Mouse (Mus musculus) frontal cortex, postnatal 14 days (tissue): ENCODE data around the gene Slc39a13.
"Not testable (repeated sequence)": the region's sequence is repeated elsewhere in the genome, so short reads cannot be mapped to it uniquely, and the experiment has no call there.

Experiments
- DNase-seq, 2 experiments: peaks; one replicate each; pipeline ENCODE4 v3.0.0; 2022; ENCODE audit warnings: low spot score in 2 of 2

Gene Slc39a13

DNA sequence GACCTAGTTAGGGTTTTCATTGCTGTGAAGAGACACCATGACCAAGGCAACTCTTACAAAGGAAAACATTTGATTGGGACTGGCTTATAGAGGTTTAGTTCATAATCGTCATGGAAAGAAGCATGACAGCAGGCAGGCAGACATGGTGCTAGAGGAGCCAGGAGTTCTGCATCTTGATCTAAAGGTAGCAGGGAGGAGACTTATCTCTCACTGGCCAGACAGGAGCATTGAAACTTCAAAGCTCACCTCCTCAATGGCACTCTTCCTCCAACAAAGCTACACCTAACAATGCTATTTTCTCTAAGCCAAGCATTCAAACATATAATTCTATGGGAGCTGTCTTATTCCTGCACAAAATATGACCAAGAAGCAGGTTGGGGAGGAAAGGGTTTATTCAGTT lies 43.7 kb downstream of the Slc39a13 start:
- no peak for DNase-seq

DNA sequence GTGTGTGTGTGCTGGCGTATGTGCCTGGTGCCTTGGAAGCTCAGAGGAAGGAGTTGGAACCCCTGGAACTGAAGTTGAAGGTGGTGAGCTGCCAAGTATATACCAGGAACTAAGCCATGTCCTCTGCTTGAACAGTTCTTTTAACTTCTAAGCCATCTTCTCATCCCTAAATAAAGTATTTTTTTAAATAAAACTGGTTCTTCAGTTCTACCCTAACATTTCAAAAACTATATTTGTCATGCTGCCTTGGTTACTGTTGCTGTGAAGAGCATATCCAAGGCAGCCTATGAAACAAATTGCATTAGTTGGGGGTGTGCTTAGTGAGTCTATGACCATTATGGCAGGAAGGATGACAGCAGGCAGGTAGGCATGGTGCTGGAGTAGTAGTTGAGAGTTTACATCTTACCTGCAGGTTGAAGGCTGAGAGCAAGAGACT lies 45.1 kb downstream of the Slc39a13 start:
- peak in 1 of 2 experiments; percentile 15 for DNase-seq

DNA sequence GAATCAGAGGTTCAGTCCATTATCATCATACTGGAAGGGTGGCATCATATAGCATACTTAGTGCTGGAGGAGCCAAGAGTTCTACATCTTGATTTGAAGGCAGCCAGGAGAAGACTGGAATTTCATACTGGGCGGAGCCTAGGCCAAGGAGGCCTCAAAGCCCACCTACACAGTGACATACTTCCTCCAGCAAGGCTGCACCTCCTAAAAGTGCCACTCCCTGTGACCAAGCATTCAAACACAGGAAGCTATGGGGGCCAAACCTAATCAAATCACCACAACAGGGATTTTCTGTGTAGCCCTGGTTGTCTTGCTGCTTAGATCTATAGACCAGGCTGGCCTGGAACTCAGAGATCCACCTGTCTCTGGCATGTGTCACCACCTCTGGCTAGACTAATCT lies 46.3 kb downstream of the Slc39a13 start:
- DNase-seq, result no peak

DNA sequence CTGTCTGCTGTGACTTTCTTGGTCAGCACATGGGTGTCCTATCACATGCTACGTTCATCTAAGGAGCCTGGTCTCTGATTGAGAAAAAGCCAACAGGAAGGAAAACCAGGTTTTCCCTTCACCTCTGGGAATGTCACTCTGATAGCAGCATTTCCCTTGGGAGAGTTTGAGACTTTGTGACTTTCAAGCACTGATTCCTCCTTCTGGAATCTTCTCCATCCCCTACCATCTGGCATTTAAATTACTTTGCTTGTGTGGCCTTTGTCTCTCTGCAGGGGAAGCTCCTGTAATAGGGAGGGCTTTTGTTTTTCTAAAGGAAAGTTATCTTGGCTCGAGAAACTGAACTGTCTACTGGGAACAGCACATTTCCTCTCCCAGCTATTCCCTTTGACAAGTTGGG lies 47.1 kb downstream of the Slc39a13 start:
- DNase-seq, result no peak

DNA sequence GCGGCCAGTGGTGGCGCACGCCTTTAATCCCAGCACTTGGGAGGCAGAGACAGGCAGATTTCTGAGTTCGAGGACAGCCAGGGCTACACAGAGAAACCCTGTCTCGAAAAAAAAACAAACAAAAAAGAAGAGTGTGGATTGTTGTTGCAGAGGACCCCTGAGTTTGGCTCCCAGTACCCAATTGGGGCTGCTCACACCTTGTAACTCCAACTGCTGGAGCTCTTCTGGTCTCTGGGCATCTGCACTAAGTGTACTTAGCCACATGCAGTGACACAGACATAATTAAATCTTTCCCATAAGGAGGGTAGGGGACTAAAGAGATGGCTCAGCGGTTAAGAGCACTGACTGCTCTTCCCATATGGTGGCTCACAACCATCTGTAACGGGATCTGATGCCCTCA lies 48.0 kb downstream of the Slc39a13 start:
- DNase-seq, result not testable (repeated sequence)

DNA sequence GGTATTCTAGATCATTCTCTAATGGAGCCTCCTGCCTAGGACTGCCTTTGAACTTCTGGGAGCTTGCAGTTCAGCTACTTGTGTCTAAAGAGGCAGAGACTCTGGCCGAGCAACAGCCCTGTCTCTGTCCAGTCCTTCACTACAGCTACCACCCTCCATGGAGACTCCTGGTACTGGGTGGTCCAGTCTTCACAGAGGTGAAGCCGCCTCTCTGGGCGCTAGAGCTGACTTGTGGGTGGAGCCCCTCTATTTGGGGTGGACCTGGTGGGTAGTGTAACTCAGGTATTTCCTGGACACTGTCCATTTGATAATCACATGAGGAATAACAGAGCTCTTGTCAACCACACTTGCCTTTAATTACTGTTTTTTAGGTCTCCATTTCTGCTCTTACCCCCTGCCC lies 50.3 kb downstream of the Slc39a13 start:
- DNase-seq, result no peak

DNA sequence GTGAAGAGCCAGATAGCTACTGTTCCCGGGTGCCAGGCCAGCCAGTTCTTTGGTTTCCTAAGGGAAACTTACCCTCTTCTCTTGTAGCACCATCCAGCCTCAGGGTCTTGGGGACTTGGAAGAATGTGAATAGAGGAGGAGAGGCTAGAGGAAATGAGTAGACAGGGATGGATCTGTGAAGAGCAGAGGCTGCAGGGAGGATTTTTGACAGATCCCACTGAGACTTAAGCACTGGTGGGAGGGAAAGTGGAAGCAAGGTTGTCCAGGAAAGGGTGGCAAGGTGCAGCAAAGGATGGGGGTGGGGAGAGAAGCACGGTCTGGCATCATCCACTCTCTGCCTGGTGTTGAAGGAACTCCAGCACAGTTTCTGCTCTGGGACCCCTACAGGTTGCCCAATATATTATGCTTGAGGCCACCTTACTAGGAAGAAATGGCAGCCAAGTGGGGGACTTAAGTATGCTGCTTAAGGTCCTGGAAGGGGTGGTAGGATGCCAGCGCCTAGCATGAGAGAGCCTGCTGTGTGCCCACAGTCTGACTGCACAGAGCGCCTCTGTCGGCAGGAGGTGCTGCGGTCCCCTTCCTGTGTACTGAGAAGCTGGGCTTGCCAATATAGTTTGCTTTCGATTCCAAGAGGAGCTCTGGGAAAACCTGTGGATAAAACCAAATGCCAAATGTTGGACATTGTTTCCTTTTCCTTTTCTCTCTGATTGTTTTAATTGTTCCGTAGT lies 52.0 kb downstream of the Slc39a13 start:
- DNase-seq, result peak in 1 of 2 experiments; percentile 29

DNA sequence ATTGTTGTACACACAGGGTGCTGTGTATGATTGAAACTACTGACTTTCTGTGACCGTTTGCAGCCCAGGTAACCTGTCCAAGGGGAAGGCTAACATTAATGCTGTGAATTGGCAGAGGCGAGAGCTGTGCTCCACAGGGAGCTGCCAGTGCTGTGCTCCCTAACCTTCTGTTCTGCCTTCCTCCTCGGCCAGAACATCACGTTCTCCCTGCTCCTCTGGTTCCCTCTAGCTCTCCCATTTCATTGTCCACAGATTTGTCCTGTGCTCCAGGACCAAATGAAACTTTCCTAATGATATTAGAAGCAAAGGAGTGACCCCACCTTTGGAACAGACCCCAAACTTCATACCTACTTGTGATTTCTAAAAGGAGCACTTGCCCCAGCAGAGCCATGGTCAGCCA lies 54.8 kb downstream of the Slc39a13 start:
- no peak for DNase-seq

DNA sequence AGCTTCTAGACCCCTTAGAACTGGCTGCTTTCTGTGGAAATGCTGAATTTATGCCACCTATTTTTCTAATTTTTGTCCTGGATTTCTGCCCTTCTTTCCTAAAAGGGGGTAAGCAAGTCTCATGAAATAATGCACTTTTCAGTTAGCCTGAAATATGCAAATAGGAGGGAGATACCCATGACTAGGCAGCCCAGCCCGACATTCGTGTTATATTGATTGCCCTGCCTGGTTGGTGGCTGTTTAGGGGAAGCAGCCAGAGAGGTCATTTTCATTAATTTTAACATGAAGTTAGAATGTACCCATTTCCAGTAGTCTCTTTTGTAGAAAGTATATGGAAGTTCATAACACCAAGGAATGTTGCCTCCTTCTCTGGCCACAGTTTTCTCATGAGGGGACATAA lies 56.3 kb downstream of the Slc39a13 start:
- DNase-seq, result no peak
